Mouse (Mus musculus) stomach, adult 2 months (tissue): ENCODE measurements around the gene Sema3b. TPM values are rescaled to one million over a fixed set of nuclear protein-coding genes. Genes with fewer than 3 reads are reported as not detected.

Source experiments
- polyA plus RNA-seq: library from polyadenylated mRNA; depleted of rRNA; stranded (reverse); fragments of >200 nt; gene quantifications from 2 replicates; pipeline ENCODE4 v1.2.3, GENCODE M21; 2012; rRNA removed

Sema3b gene
- polyA plus RNA-seq = 22.4 and 24.1 TPM in 2 replicates

DNA sequence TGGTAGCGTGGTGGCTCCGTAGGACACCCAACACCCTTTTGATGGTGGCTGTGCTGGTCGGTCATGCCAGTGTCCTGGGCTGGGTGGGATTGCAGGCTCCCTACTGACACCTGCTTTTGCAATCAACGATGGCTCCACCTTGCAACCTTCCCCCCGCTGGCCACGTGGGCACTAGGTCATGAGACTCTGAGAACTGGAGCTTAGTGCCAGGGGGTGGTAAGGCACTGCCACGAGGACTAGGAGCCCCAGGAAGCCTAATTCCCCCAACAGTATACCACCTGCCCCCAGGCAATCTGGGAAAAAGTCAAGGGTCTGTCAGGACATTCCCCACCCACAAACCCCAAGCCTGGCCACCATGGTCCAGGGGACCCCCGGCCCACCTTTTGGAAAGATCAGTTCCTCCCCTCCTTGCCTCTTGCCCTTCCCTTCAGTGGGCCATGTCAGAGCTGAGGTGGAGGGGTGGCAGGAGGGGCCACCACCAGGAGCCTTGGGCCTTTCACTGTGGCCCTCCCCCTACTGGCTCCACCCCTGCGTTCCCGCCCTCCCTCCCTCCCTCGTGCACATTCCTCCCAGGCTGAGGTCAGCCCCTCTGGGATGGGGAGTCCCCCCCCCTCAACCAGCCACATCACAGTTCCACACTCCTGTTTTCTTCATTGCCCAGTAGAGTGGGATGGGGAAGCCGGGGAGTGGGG, at the start of gene Sema3b:
Gene Sema3b (minus strand): TSS at position 489 of the 692 bp plus-strand sequence.

DNA sequence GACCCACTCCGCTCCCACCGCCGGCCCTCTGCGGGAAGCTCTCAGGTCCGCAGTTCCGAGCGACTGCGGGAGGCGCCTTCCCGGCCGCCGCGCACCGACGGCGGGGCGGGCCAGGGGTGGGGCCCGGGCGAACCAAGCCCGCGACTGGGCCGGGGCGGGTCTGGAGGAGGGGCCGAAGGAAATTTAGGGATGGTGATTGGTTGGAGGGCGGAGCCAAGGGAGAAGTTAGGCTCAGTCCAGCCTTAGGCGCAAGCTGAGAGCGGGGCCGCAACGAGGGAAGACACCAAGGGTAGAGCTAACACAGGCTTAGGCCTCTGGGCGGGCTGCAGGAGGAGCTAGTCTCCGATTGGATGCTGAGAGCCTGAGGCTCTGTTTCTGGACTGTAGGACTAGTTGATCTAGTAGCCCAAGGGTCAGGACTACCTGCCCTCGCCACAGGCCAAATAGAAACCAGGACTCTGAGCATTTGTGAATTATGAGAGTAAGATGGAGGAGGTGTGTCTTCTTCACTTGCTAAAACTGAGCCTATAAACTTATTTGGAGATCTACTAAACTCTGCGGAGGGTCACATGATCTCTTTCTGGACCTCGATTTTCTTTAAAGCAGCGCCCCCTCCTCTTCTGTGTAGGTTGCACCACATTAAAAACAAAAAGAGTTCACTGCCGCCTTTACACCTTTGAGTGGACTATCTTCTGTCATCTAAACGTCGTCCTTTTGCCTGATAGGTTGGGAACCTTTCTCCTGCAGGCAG, 26.4 kb upstream of the Sema3b start, which contains the start of gene Gnai2:
Gene Gnai2 (minus strand): TSS at position 89 of the 750 bp plus-strand sequence.

GRCm38 (mm10) chr9:107586974-107587832, 21.8 kb downstream of the Sema3b start, which contains the start of gene Ifrd2:
Gene Ifrd2 (plus strand): TSS chr9:107587642.

DNA sequence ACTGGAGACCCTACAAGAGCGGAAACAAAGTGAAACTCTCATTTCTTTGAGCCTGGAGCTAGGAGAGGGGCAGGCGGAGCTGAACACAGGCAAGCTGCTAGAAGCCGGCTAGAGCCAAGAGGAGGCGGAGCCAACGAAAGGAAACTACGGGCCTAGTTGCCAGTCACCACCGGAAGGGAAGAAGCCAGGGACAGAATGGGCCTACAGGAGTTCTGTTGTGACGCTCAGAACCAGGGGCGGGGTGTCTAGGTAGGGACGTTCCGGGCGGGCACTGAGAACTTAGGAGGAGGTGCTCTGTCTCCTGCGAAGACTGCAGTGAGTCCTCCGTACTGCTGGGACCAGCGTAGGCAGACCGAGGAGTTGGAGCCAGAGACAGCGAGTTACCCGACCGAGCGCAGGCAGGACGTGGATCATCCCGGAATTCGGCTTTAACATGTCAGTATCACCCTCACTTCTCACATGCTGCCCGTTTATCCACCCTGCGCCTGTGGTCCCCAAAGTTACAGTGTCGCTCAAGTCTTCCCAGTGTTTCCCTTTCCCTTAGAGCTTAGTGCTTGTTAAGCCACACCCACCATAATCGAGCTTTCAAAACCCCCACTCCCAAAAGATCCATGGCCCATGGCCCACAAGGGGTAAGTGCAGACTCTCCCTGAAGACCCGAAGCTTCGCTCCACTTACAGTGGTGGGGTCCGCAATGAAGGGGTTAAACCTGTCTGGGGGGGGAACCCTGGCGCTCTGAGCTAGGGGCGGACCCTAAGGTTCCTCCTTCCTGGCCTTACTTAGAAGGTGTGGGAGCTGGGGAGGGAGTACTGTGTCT, 28.3 kb downstream of the Sema3b start, which contains the start of gene Hyal3:
Gene Hyal3 (plus strand): TSS at position 318 of the 817 bp plus-strand sequence.

DNA sequence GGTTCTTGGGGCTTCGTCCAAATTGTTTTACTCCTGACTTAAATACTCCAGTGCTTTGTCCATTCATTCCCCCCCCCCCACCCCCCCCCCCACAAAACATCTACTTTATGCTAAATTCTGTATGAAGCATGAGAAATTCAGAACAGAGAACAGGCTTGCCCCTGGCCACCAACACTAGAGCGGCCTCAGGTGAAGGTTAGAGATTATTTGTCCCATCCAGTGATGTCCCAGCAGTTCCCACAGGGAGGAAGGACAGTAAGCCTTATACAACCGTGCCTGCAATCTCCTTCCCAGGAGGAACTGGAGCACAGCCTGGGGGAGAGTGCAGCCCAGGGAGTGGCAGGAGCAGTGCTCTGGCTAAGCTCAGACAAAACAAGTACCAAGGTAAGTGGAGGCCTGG, 30.4 kb downstream of the Sema3b start, which contains the start of gene Naa80:
Gene Naa80 (plus strand): TSS at position 301 of the 400 bp plus-strand sequence.

DNA sequence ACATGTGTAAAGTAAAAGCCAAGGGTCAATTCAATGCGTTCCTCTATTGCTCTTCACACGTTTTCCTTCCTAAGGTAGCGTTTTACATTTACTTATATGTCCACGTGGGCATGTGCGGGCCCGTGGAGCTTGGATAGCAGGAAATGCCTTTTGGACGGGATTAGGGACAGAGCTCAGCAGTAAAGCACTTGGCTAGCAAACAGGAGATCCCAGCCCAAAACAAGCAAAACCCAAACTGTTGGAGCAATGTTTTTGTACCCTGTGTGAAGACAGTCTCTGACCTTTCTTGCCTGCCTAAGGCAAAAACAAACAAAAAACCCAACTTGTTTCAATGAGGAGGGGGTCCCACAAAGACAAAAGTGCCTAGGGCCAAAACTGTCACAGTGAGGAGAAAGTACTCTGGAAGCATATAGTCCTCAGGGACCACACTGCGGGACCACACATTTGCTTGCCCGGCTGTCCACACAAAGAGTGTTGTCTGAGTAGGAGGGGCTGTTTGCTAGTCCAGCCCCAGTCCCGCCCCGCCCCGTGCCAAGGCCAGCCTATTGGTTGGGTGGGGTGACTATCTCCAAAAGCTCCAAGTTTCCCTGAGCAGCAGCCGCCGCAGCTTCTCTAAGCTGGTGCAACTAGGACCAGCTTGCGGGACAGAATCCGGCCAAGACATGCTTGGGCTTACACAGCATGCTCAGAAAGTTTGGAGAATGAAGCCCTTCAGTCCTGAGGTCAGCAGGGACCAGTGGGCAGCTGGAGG, 32.5 kb downstream of the Sema3b start, which contains the start of gene Hyal1:
Gene Hyal1 (plus strand): TSS at position 571 of the 751 bp plus-strand sequence.

GRCm38 (mm10) chr9:107567702-107568319, 41.2 kb downstream of the Sema3b start, which contains the start of gene Hyal2:
Gene Hyal2 (plus strand): TSS chr9:107567945.

DNA sequence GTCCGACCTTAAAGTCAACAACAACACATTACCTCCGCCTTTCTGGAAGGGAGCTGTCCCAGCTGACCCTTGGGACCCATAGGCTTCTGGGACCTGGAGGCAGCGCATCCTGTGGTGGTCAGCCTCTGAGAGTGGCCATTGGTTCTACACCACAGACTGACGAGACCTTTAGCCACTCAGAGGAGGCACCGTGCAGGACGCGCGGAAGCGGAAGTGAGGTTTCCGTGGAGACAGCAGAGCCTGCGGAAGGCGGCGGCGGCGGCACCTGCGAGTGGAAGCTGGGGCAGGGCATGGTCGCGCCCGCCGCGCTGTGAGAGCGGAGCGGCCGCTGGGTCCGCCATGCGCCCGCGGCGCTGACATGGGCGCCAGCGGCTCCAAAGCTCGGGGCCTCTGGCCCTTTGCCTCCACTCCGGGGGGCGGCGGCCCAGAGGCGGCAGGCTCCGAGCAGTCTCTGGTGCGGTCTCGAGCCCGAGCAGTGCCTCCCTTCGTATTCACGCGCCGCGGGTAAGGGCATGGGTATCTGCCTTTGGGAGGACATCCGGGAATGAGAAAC, 45.9 kb downstream of the Sema3b start, which contains the start of gene Tusc2:
Gene Tusc2 (plus strand): TSS at position 227 of the 553 bp plus-strand sequence.

GRCm38 (mm10) chr9:107551117-107551889, 57.7 kb downstream of the Sema3b start, which contains the start of gene Rassf1:
Gene Rassf1 (plus strand): TSS chr9:107551555.

Other genes with a start within 250 kb of the Sema3b start
- 3.3 and 4.3 TPM in 2 replicates for gene Cacna2d2, start 209.6 kb downstream of the Sema3b start, polyA plus RNA-seq
- 32.7 and 37.1 TPM in 2 replicates for gene Tmem115, start 75.3 kb downstream of the Sema3b start, polyA plus RNA-seq
- 25.6 and 37.6 TPM in 2 replicates for gene Cyb561d2, start 67.0 kb downstream of the Sema3b start, polyA plus RNA-seq
- 14.9 and 16.0 TPM in 2 replicates for gene Nprl2, start 67.0 kb downstream of the Sema3b start, polyA plus RNA-seq
- 1.4 and 1.6 TPM in 2 replicates for gene Zmynd10, start 61.9 kb downstream of the Sema3b start, polyA plus RNA-seq
- 6.2 and 7.0 TPM in 2 replicates for gene Rassf1, start 57.7 kb downstream of the Sema3b start, polyA plus RNA-seq
- gene Tusc2, start 46.0 kb downstream of the Sema3b start, polyA plus RNA-seq = 33.1 and 49.5 TPM in 2 replicates
- 32.6 and 36.0 TPM in 2 replicates for gene Hyal2, start 41.3 kb downstream of the Sema3b start, polyA plus RNA-seq
- 3.7 and 3.8 TPM in 2 replicates for gene Hyal1, start 32.3 kb downstream of the Sema3b start, polyA plus RNA-seq
- 47.1 and 49.7 TPM in 2 replicates for gene Naa80, start 30.3 kb downstream of the Sema3b start, polyA plus RNA-seq
- gene Hyal3, start 28.4 kb downstream of the Sema3b start, polyA plus RNA-seq = 0.41 and 0.94 TPM in 2 replicates
- 36.5 and 38.2 TPM in 2 replicates for gene Ifrd2, start 21.6 kb downstream of the Sema3b start, polyA plus RNA-seq
- gene Gnai2, start 26.1 kb upstream of the Sema3b start, polyA plus RNA-seq = 139 and 164 TPM in 2 replicates
- 7.5 and 9.4 TPM in 2 replicates for gene Slc38a3, start 60.3 kb upstream of the Sema3b start, polyA plus RNA-seq
- 0.08 and 0.12 TPM in 2 replicates for gene Gnat1, start 70.5 kb upstream of the Sema3b start, polyA plus RNA-seq
- gene Sema3f, start 101.2 kb upstream of the Sema3b start, polyA plus RNA-seq = 78.9 and 92.8 TPM in 2 replicates
- gene Rbm5, start 161.8 kb upstream of the Sema3b start, polyA plus RNA-seq = 18.1 and 30.1 TPM in 2 replicates